Mouse (Mus musculus): ENCODE results near the gene Notch1. TPM values are rescaled to one million over a fixed set of nuclear protein-coding genes. Genes with fewer than 3 reads are reported as not detected.

The Notch1 gene
- polyA plus RNA-seq, 1 experiment from 2014 or later: 13.7 TPM

GRCm38 (mm10) chr2:26460097-26460646, 56.3 kb downstream of the Notch1 start:
- Histone ChIP-seq H3K9me3 (no peaks in the 10 kb centered on the region), H3K27ac (0 out of 2 replicates have a peak overlapping the region, but pooled peaks have one; percentile 41), H3K27me3 (no peaks in the 10 kb centered on the region), H3K4me1 (replicated peaks) (peaks cover 23% of the 10 kb centered on the region), H3K9ac (replicated peaks) (no peak overlapping the region), H3K4me2 (no peak overlapping the region), H3K4me3 (replicated peaks) (no peak overlapping the region), H3K36me3 (peaks cover 69% of the 10 kb centered on the region)
- 92% methylated on average over 16 of the region's 16 CpGs for WGBS
- ATAC-seq (ENCODE audit: insufficient number of reproducible peaks, insufficient read depth, low FRiP score, low TSS enrichment, low read depth): peak; percentile 24; the same call in 1 of the 2 replicates

- WGBS: 38% methylated on average over 6 of the region's 6 CpGs
- peak overlapping the region; percentile 41; the same call in 1 of the 2 replicates for H3K27ac ChIP-seq
- H3K9me3 ChIP-seq: no peaks in the 10 kb centered on the region
- peaks cover 23% of the 10 kb centered on the region for H3K4me1 ChIP-seq (replicated peaks)
- no peak overlapping the region for H3K4me3 ChIP-seq (replicated peaks)
- peaks cover 62% of the 10 kb centered on the region for H3K36me3 ChIP-seq
- H3K9ac ChIP-seq (replicated peaks): no peak overlapping the region
- H3K27me3 ChIP-seq: no peaks in the 10 kb centered on the region
- ATAC-seq (ENCODE audit: insufficient number of reproducible peaks, insufficient read depth, low FRiP score, low TSS enrichment, low read depth): 0 out of 2 replicates have a peak, but pooled peaks have one; percentile 13
- no peak overlapping the region for H3K4me2 ChIP-seq
Measured at GRCm38 (mm10) chr2:26459478-26459877, 57.0 kb downstream of the Notch1 start.

GRCm38 (mm10) chr2:26458402-26459124, 57.9 kb downstream of the Notch1 start:
- Histone ChIP-seq H3K4me1 (replicated peaks) (peaks cover 23% of the 10 kb centered on the region), H3K9me3 (no peaks in the 10 kb centered on the region), H3K4me3 (replicated peaks) (no peak overlapping the region), H3K27ac (peak overlapping the region; percentile 83), H3K27me3 (no peaks in the 10 kb centered on the region), H3K36me3 (peaks cover 54% of the 10 kb centered on the region), H3K9ac (replicated peaks) (no peak overlapping the region), H3K4me2 (no peak overlapping the region)
- no peak for ATAC-seq (ENCODE audit: insufficient number of reproducible peaks, insufficient read depth, low FRiP score, low TSS enrichment, low read depth)
- 30% methylated on average over 7 of the region's 7 CpGs for WGBS

GRCm38 (mm10) chr2:26449121-26450060, 67.1 kb downstream of the Notch1 start:
- Histone ChIP-seq H3K4me1 (replicated peaks) (peaks cover 11% of the 10 kb centered on the region), H3K27me3 (no peaks in the 10 kb centered on the region), H3K9ac (replicated peaks) (no peak overlapping the region), H3K36me3 (no peaks in the 10 kb centered on the region), H3K27ac (no peak overlapping the region), H3K4me2 (no peak overlapping the region), H3K4me3 (replicated peaks) (no peak overlapping the region), H3K9me3 (no peaks in the 10 kb centered on the region)
- ATAC-seq (ENCODE audit: insufficient number of reproducible peaks, insufficient read depth, low FRiP score, low TSS enrichment, low read depth): no peak
- 22% methylated on average over 5 of the region's 5 CpGs for WGBS

- no peak overlapping the region for H3K4me2 ChIP-seq
- 85% methylated on average over 1 of the region's 1 CpGs for WGBS
- no peak for ATAC-seq (ENCODE audit: insufficient number of reproducible peaks, insufficient read depth, low FRiP score, low TSS enrichment, low read depth)
Measured at GRCm38 (mm10) chr2:26447451-26447850, 69.0 kb downstream of the Notch1 start.

GRCm38 (mm10) chr2:26446671-26447070, 69.8 kb downstream of the Notch1 start:
- H3K27me3 ChIP-seq: no peaks in the 10 kb centered on the region
- H3K36me3 ChIP-seq: peaks cover 3% of the 10 kb centered on the region
- H3K9me3 ChIP-seq: no peaks in the 10 kb centered on the region
- H3K4me3 ChIP-seq (replicated peaks): peak overlapping the region; percentile 89
- no peak overlapping the region for H3K27ac ChIP-seq
- ATAC-seq (ENCODE audit: insufficient number of reproducible peaks, insufficient read depth, low FRiP score, low TSS enrichment, low read depth): no peak
- H3K9ac ChIP-seq (replicated peaks): peak overlapping the region; percentile 69
- WGBS: 75% methylated on average over 4 of the region's 4 CpGs
- H3K4me2 ChIP-seq: peak overlapping the region; percentile 92
- peaks cover 27% of the 10 kb centered on the region for H3K4me1 ChIP-seq (replicated peaks)

More at GRCm38 (mm10) chr2:26447451-26447850, 69.0 kb downstream of the Notch1 start:
- H3K27me3 ChIP-seq: no peaks in the 10 kb centered on the region
- H3K27ac ChIP-seq: no peak overlapping the region
- H3K9ac ChIP-seq (replicated peaks): no peak overlapping the region
- H3K4me1 ChIP-seq (replicated peaks): peaks cover 27% of the 10 kb centered on the region
- H3K4me3 ChIP-seq (replicated peaks): no peak overlapping the region
- no peaks in the 10 kb centered on the region for H3K36me3 ChIP-seq
- no peaks in the 10 kb centered on the region for H3K9me3 ChIP-seq

- peak overlapping the region; percentile 69 for H3K9ac ChIP-seq (replicated peaks)
- H3K27me3 ChIP-seq: no peaks in the 10 kb centered on the region
- under 1% methylated on average over 44 of the region's 44 CpGs for WGBS
- H3K4me2 ChIP-seq: peak overlapping the region; percentile 92
- H3K4me3 ChIP-seq (replicated peaks): peak overlapping the region; percentile 89
- H3K9me3 ChIP-seq: no peaks in the 10 kb centered on the region
- peak; percentile 89 for ATAC-seq (ENCODE audit: insufficient number of reproducible peaks, insufficient read depth, low FRiP score, low TSS enrichment, low read depth)
- peaks cover 27% of the 10 kb centered on the region for H3K4me1 ChIP-seq (replicated peaks)
- H3K36me3 ChIP-seq: peaks cover 11% of the 10 kb centered on the region
- peak overlapping the region; percentile 84 for H3K27ac ChIP-seq
Measured at GRCm38 (mm10) chr2:26445666-26446445, 70.6 kb downstream of the Notch1 start.

GRCm38 (mm10) chr2:26444946-26445665, 71.4 kb downstream of the Notch1 start, which contains the start of gene Sec16a:
TSS of gene Sec16a (minus strand) at chr2:26445216.
- Histone ChIP-seq H3K27me3 (no peaks in the 10 kb centered on the region), H3K4me2 (peak within 1 kb of the TSS; percentile 92), H3K4me3 (replicated peaks) (peak within 1 kb of the TSS; percentile 89), H3K9ac (replicated peaks) (peak within 1 kb of the TSS; percentile 84), H3K9me3 (no peaks in the 10 kb centered on the region), H3K36me3 (peaks cover 19% of the 10 kb centered on the region), H3K27ac (peak within 1 kb of the TSS; percentile 87), H3K4me1 (replicated peaks) (peaks cover 27% of the 10 kb centered on the region)
- WGBS: under 1% methylated on average over 60 of the region's 61 CpGs
- peak; percentile 94 for ATAC-seq (ENCODE audit: insufficient number of reproducible peaks, insufficient read depth, low FRiP score, low TSS enrichment, low read depth)

GRCm38 (mm10) chr2:26444368-26444767, 72.1 kb downstream of the Notch1 start:
- peak overlapping the region; percentile 82 for H3K4me2 ChIP-seq
- no peaks in the 10 kb centered on the region for H3K27me3 ChIP-seq
- H3K4me3 ChIP-seq (replicated peaks): peak overlapping the region; percentile 89
- H3K9ac ChIP-seq (replicated peaks): peak overlapping the region; percentile 84
- ATAC-seq (ENCODE audit: insufficient number of reproducible peaks, insufficient read depth, low FRiP score, low TSS enrichment, low read depth): no peak
- peaks cover 26% of the 10 kb centered on the region for H3K36me3 ChIP-seq
- H3K4me1 ChIP-seq (replicated peaks): peaks cover 27% of the 10 kb centered on the region
- 5% methylated on average over 15 of the region's 15 CpGs for WGBS
- 0 out of 2 replicates have a peak overlapping the region, but pooled peaks have one; percentile 87 for H3K27ac ChIP-seq
- H3K9me3 ChIP-seq: no peaks in the 10 kb centered on the region

GRCm38 (mm10) chr2:26443876-26444275, 72.6 kb downstream of the Notch1 start:
- Histone ChIP-seq H3K27me3 (no peaks in the 10 kb centered on the region), H3K4me3 (replicated peaks) (peak overlapping the region; percentile 89), H3K4me2 (peak overlapping the region; percentile 82), H3K9me3 (no peaks in the 10 kb centered on the region), H3K4me1 (replicated peaks) (peaks cover 27% of the 10 kb centered on the region), H3K27ac (no peak overlapping the region), H3K36me3 (peaks cover 31% of the 10 kb centered on the region), H3K9ac (replicated peaks) (peak overlapping the region; percentile 84)
- ATAC-seq (ENCODE audit: insufficient number of reproducible peaks, insufficient read depth, low FRiP score, low TSS enrichment, low read depth): no peak
- WGBS: 48% methylated on average over 3 of the region's 3 CpGs
